Mouse (Mus musculus): ENCODE measurements at regions not wholly inside any gene's neighbourhood (a gene's known extent, or its start where the extent isn't known, plus 50 kb on each side); places are given as distances from the start of the nearest gene placed in this dataset.

DNA sequence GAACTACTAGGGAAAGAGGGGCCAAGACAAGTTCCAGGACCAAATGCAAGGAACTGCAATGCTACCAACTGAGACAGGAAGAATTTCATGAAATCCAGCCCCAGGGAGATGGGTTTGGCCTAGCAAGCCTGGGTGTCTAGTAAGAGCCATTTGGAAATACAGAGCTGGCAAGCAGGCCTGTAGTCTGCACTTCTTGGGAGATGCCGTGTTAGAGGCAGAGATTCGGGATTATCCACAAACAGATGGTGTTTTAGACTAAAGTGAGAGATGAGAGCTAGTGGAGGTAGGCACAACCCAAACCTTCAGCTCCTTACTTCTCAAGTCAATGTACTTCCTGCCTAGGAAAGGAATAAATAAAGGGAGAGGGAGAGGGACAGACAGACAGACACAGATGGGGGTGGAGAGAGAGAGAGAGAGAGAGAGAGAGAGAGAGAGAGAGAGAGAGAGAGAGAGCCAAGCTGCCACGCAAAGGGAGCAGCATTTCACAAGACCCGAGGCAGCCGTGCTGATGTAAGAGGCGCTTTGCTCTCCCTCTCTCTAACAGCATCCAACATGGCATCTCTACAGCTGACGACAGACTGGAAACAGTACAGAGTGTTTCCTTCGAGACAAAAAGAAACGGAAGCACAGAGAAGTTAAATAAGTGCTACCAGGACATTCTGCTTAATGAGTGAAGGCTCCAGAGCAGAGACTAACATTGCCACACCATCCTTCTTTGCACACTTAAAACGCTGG, 182.9 kb downstream of the Irs2 start:
- DNase-seq (ENCODE audit: low read depth): no peak

DNA sequence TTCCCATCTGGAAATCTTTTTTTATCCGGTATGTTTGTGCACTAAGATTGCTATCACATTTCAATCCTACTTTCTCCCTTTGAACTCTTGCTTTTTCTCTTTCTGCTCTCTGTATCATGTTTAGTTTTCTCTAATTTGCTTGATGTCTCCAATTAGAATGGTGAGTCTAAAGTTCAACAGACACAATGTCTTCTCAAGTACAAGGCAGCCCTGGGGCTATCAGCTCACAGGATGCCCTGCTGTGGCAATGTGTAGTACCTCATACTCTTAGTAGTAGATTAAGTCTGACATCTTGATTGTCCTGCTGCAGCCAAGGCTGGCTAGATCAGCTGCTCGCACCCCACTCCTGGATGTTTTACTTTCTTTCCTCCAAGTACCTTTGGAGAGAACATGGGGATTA, 186.4 kb downstream of the Irs2 start:
- DNase-seq (ENCODE audit: low read depth): no peak

DNA sequence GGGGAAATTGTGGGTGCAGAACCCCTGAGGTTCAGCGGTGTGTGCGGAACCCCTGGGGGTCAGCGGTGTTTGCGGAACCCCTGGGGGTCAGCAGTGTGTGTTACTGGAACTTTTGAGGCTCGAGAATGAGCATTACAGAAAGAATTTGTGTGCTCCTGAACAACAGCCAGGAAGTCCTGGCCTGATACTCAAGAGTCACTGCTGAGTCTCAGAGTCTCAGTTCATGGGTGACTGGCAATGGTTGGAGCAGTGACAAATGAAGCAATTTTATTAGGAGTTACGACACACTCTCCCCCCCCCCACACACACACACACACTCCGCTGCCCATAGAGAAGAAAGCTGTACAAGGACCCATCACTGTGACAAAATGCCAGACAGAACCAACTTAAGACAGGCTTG, 193.8 kb downstream of the Irs2 start:
- DNase-seq (ENCODE audit: low read depth): no peak

DNA sequence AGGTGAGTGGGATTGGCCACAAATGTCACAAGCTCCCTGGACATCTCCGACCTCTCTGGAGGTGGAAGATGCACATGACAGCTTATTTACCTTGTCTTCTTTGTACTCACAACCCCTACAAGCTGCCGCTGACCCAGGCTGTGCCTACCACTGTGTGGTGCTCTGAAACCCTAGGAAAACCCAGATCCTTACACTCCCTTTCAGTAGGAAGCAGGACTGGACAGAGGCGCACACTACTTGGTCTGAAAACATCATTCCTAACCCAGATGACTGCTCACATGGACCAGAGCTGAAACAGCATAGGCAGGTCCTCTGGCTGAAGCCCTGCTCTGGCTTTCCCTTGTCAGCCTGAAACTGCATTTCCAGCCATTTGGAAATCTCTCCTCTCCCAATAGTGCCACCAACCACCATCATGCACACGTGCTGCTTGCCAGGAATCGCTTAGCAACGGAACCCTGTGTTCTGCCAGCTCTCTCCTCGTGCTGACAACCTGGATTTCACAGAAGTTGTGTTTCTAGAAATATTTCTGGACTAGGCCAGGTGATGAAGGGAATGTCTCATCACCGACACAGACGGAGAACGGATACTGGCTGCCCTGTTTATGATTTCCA, 196.1 kb downstream of the Irs2 start:
- peak; percentile 13 for DNase-seq (ENCODE audit: low read depth)

DNA sequence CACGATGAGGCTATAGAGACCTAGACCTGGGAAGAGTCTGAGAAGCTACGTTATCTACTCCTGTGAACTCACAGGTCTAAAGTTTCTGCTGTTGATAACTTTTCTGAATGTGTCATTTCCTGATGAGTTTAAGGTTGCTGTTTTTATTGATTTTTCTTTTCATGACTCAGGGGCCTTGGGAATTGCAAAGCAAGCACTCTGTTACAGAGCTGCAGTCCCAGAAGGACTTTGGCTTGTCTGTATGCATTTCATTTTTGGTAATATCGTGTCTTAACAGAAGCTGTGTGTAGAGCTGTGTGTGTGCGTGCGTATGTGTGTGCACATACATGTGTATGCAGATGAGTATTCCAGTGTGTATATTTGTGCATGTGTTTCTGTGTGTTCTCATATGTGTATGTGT, 201.2 kb downstream of the Irs2 start:
- no peak for DNase-seq (ENCODE audit: low read depth)

DNA sequence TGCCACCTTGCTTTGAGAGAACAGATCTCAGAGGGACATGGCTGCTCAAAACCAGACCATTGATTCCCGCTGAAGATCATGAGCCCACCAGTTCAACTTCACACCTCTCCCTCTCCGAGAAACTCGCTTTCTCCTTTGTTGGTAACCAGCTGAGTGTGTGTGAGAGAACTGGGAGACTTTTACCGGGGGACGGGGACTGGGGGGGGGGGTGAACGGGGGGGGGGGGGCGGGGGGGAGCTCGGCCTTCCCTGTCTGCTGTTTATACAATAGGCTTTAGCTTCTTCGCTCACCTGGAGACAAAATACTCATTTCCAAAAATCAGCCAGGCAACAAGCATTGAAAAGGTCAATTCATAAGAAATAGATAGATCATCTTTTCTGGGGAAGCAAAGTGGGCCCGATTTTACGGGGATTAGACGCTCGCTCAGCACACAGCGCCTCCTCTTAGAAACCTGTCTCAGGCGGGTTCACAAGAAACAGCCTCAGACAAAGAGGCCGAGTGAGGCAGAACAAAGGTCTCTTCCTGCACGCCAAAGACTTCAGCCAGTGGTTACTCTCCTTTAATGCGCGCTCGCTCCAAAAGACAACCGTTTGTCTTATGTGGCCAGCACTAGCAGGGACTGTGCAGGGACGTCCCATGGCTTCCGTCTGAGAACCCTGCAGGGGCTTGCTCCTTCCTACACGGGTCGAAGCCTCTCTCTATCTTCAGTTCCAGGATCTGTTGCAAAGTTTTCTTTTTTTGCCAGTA, 202.7 kb downstream of the Irs2 start:
- DNase-seq (ENCODE audit: low read depth): no peak

DNA sequence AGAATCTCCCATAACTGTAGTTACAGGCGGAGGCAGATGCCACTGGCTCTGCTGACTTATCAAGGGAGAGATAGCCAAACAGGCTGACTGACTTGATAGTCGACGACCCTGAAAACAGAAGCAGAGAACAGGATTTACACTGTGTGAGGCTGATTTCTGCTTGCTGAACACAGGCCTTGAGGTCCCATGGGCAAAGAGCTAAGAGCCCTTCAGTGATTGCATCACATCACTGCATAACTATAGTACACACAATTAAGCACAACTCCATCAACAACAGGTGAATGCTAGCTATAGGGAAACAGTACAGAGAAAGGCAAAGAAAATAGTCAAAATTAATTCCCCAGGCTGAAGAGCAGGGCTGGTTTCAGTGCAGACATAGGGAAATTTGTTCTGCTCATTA, 203.3 kb downstream of the Irs2 start:
- DNase-seq (ENCODE audit: low read depth): no peak

DNA sequence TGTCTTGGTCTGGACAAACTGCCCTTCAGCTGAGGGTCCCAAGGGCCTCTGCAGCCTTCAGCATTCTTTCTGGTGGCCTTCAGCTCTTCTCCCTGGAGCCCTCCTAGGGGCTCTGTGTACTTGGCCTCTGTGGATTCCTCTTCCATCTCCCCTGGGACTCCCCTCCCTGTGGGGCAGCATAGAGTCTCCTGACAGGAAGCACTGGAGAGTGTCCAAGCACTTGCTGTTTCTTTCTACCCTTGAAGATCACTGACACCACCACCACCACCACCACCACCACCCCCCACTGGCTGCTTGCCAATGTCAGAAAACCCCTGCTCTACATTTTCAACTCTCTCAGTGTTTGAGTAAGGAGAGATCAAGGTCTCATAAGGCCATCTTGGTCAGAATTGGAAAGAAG, 206.3 kb downstream of the Irs2 start:
- no peak for DNase-seq (ENCODE audit: low read depth)

DNA sequence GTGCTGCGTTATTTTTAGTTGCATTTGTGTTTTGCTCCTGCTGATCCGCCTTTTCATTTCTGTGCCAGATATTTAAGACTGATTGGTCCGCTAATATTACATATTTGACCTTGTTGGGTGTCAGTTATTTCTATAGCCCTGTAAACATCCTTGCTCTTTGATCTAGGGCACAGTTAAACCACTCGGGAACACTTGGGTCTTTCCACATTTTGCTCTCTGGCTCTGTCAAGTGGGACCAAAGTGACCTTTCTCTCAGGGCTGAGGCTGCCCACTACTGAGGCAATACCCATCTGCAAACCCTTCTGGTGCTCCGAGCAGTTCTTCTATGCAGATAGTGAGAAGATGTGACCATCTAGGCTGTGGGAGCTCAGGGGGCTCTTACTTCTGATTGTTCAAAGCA, 206.7 kb downstream of the Irs2 start:
- DNase-seq (ENCODE audit: low read depth): no peak

DNA sequence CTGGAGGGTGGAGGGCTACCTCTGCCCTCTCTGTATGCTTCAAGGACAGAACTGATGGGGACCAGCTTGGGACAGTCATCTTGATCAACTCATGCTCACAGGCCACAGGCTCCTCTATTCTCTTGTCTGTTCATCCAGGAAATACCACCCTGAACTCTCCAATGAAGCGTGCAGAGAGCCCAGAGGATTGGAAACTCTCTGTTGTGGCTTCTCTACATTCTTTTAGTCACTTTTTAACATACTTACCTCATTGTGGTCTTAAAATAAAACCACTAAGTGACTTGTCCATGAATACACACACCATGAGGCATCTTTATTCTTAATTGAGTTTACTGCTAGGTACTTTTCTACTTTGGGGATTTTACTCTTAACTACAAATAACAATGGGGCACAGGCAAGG, 209.8 kb downstream of the Irs2 start:
- no peak for DNase-seq (ENCODE audit: low read depth)

DNA sequence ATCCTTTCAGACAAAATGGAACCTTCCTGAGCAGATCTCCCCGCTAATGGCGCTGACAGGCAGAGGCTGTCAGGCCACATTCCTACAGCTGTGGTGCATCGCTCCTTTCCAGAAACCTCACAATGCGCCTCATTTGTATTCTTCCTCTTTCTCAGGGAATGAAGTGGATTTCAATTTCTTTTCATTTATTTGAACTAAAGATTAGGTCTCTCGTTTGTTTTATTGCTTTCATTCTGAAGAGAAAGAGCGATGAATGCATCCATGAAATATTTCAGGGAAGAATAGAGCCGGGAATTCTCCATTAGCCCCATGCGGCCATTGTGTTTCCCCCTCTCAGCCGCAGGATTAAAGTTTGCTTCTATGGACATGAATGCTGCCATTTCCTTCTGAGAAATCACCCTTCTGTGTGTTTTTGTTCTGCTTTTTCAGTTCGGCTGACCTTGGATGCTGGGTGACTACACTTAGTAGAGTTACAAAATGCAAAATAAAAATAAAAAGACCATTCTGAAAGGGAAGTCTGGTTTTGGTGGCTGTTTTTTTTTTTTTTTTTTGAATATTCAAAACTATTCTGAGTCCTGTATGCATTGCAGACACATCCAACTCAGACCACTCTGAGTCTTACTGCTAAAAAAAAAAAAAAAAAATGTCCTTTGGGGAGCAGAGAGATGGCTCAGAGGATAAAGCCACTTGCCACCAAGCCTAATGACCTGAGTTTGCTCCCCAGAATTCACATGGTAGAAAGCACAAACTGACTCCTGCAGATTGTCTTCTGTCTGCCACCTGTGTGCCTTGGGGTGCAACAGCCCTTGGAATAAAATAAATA, 213.7 kb downstream of the Irs2 start:
- no peak for DNase-seq (ENCODE audit: low read depth)

DNA sequence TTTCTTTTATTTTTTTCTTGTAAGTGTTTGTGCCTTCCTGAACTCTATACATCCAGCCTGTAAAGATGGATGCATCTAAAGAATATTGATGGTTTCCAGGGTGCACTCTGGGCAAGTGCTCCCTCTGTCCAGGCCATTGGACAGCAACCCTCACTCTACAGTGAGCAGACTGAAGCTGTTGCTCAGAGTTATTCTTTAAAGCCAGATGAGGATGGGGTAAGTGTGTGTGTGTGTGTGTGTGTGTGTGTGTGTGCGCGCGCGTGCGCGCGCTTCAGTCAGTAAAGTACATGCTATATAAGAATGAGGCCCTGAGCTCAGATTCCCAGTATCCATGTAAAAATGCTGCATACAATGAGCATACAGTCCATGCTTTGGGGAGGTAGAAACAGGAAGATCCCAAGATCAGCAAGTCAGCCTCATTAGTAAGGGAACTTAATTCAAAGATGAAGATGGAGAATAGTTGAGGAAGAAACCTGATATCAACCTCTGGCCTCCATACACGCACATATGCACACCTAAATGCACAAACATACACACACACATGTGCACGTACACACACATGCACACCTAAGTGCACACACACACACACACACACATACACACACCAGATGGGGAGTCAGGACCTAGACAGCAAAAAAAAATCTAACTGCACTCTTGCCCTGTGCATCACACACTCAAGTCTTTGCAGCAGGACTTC, 214.4 kb downstream of the Irs2 start:
- DNase-seq (ENCODE audit: low read depth): no peak

DNA sequence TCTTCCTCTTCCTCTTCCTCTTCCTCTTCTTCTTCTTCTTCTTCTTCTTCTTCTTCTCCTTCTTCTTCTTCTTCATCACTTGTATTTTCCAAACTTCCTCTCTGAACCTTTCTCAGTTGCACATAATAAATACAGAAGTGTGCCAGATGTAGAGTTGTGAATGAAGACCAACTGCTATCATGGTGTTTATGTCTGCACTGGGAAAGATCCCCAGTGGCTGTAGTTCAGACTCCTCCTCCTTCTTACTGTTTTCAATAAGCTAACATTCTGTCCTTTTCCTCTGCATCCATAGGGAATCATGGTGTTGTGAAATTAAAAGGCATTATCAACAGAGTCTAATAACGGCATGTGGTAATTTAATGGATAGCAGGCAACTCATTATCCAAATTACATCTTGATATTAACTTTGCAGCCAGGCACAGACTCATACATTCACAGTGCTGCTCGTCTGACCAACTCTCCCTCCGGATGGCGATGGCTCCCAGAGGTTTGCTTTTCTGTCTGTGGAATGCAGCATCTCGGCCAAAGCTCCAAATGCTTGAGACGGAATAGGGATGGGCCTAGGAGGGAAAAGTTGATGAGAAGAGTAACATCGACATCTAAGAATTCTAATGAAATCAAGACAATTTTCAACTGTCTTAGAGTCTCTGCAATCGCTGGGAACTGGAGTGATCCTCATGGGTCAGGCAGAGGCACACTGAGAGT, 219.6 kb downstream of the Irs2 start:
- DNase-seq (ENCODE audit: low read depth): no peak

DNA sequence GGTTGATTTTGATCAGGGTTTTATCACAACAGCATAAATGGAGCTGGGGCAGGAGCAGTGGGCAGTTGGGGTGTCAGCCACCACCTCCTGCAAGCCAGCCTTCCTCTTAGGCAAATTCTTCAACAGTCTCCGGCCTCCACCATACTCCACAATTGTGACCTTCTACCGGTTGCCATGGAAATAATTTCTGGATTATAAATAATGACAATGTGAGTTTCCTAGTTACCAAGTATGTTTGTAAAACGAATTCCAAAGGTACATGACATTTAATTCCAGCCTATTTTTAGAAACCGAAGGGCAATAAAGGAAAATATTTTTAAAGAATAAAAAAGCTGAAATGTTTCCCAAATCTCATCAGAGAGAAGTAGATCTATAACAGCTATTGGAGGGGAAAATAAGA, 222.5 kb downstream of the Irs2 start:
- DNase-seq (ENCODE audit: low read depth): no peak

DNA sequence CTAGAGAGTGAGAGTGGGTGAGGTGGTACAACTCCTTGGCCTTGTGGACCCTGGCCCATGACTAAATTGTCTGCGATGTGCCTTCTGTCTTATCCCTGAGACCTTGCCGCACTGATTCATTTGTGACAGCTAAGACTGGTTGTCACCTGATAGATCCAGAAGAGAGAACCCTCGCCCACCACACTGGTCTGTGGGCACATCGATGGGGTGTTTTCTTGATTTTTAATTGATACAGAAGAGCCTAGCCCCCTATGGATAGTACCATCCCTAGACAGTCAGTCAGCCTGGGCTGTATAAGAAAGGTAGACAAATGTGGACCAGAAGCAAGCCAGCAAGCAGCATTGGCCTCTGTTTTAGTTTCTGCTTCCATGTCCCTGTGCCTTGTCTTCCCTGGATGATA, 222.9 kb downstream of the Irs2 start:
- DNase-seq (ENCODE audit: low read depth): no peak

DNA sequence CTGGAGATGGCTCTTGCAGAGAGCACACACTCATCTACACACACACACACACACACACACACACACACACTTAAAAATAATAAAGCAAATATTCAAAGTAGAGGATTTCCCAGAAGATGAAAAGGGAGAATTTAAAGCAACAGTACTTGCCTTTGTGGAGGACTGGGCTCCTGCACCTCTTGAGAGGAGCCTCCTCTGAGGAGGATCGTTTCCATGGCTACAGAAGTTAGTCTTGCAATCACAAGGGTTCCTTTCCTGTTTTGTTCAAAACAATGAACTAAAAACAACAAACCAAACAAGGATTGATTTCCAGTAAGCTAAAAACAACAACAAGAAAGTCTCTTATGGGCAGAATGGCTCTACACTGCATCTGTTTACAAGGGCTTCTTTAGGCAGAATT, 223.8 kb downstream of the Irs2 start:
- no peak for DNase-seq (ENCODE audit: low read depth)

DNA sequence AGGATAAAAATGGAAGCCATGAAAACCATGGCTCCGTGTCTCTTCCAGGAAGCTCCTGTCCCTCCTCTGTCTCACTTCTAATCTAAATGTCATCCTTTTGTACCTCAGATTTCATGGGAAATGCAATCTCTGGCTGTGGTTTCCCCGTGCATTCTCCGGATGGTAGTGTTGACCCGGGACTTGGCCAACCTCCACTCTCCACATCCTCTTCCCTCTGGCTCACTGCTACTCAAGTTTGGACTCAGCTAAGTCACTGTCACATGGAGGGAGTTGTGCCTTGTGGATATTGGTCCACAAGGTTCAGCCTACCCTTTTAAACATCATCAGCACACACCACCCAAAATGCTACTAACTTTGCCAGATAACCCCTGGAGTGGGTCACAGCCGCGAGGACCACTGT, 226.4 kb downstream of the Irs2 start:
- DNase-seq (ENCODE audit: low read depth): no peak

DNA sequence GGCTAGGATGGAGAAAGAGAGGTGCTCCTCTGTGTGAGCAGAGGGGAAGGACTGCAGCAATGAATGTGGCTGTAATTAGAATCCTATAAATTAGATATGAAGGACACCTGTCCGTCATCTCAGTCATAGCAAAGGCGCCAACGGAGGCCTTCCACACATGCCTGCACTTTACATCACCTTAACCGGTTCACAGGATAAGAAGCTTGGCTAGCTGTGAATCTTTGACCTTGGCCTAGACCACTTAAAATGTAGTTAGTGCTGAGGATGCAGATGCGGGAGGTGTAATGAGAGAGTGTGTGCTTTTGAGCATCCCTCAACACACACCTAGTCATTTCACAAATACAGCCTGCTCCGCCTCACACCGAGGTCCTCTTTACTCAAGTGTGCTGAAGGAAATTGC, 228.6 kb downstream of the Irs2 start:
- no peak for DNase-seq (ENCODE audit: low read depth)

DNA sequence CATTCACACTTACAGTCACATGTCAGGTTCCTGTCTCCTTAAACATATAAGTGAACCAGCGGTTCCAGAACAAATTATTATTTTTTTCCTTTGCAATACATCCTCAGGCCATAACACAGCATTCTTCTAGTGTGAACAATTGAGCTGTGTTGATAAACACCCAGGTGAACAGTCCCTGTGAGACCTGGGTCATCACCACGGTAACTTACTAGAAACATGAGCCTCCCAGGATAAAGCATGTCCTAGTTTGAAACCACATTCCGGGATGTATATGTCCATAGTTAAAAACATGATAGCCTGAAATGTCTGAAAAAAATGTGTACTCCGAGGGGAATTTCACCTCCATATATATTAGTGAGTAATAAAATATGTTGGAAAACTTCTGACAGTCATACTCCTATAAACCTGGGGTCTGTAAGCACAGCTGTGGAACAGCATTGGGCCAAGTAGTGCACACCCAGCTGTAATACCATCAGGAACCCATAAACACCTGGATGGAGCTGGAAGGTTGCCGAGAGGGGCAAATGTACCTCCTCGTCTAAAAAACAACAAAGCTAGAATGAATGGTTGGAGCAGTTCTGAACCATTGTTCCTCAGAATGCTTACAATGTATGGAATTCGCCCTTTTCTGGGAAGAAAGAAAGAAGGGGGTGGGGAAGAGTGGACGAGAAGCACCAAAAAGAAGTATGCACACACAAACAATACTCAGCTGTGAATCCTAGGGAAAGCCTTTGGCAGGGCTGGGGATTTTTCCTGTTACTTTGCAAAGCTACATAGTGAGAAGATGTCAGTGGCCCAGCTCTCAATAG, 232.9 kb downstream of the Irs2 start:
- DNase-seq (ENCODE audit: low read depth): no peak

DNA sequence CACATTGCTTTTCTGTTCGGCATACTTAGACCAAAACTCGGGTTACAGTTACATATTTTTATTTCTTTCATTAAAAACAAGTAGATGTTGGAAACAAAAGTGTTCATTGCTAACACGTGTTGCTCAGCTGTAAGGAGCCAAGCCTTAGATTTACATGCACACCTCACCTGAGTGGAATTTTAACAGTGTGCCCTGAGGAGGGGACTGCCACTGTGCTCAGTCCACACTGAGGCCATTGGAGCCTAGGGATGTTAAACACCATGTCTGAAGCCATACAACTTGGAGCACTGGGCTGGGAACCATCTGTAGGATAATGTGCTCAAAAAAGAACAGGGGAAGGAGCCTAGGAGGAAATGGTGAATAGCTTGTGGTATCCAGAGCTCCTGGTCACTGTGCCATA, 233.5 kb downstream of the Irs2 start:
- DNase-seq (ENCODE audit: low read depth): no peak

DNA sequence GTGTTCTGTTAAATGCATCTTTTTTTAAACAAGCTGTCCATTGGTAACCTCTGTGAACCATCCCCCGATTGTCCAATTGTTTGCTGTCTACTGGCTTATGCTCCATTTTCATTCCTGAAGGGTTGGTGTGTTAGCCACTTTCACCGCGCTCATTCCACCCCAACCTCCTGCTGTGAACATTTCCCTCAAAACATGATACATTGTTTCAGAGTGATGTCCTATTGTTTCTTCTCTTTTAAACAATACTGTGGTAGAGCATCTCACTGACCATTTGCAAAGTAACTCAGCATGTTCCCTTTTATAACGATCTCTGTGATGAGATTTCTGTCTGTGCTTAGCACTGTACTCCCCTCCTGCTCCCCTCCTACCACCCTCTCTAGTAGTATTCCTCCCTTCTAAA, 240.1 kb downstream of the Irs2 start:
- DNase-seq (ENCODE audit: low read depth): no peak
